Mouse (Mus musculus): ENCODE results near the gene Gopc.
"Not testable (repeated sequence)": the region's sequence is repeated elsewhere in the genome, so short reads cannot be mapped to it uniquely, and the experiment has no call there.

The Gopc gene

DNA sequence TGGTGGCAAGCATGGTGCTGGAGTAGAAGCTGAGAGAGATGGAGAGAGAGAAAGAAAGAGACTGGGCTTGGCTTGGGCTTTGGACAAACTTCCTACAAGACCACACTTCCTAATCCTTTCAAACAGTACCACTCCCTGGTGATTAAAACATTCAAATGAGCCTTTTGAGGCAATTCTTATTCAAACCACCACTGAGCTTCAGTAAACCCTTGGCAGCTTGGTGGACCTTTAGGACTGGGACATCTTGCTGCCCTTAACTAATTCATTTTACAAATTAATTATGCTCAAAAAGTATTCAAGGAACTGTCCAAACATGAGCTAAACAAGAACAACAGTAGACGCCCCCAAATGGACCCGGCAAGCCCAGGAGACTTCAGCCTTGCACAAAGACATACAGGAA is 86.0 kb downstream of the Gopc start:
- no peak for DNase-seq (ENCODE audit: low read depth, low spot score)
- Histone ChIP-seq H3K36me3 (ENCODE audit: control insufficient read depth, insufficient read depth, low read length, poor library complexity, severe bottlenecking) (no peaks in the 10 kb centered on the region), H3K27me3 (ENCODE audit: control insufficient read depth, insufficient read depth, low read length, poor library complexity, severe bottlenecking) (no peaks in the 10 kb centered on the region)

- DNase-seq (ENCODE audit: low read depth, low spot score): no peak
- H3K27me3 ChIP-seq (ENCODE audit: control insufficient read depth, insufficient read depth, low read length, poor library complexity, severe bottlenecking): no peaks in the 10 kb centered on the region
- H3K36me3 ChIP-seq (ENCODE audit: control insufficient read depth, insufficient read depth, low read length, poor library complexity, severe bottlenecking): no peaks in the 10 kb centered on the region
These were observed 87.9 kb downstream of the Gopc start for GRCm38 (mm10) chr10:52293921-52294577.

- H3K36me3 ChIP-seq (ENCODE audit: control insufficient read depth, insufficient read depth, low read length, poor library complexity, severe bottlenecking); DNase-seq (ENCODE audit: low read depth, low spot score); H3K27me3 ChIP-seq (ENCODE audit: control insufficient read depth, insufficient read depth, low read length, poor library complexity, severe bottlenecking): not testable (repeated sequence)
These were observed 89.5 kb downstream of the Gopc start for GRCm38 (mm10) chr10:52292391-52292790.

GRCm38 (mm10) chr10:52289261-52289660 is 92.7 kb downstream of the Gopc start:
- no peaks in the 10 kb centered on the region for H3K27me3 ChIP-seq (ENCODE audit: control insufficient read depth, insufficient read depth, low read length, poor library complexity, severe bottlenecking)
- H3K36me3 ChIP-seq (ENCODE audit: control insufficient read depth, insufficient read depth, low read length, poor library complexity, severe bottlenecking): no peaks in the 10 kb centered on the region
- DNase-seq (ENCODE audit: low read depth, low spot score): no peak

- DNase-seq (ENCODE audit: low read depth, low spot score): no peak
- no peaks in the 10 kb centered on the region for H3K27me3 ChIP-seq (ENCODE audit: control insufficient read depth, insufficient read depth, low read length, poor library complexity, severe bottlenecking)
- H3K36me3 ChIP-seq (ENCODE audit: control insufficient read depth, insufficient read depth, low read length, poor library complexity, severe bottlenecking): no peaks in the 10 kb centered on the region
These were observed 93.9 kb downstream of the Gopc start for GRCm38 (mm10) chr10:52287852-52288533.

Data from splenic B cell, adult 2 months (primary cell).